Comparison of ENCODE assay signal across 14 mouse cellular contexts in the genomic region with DNA sequence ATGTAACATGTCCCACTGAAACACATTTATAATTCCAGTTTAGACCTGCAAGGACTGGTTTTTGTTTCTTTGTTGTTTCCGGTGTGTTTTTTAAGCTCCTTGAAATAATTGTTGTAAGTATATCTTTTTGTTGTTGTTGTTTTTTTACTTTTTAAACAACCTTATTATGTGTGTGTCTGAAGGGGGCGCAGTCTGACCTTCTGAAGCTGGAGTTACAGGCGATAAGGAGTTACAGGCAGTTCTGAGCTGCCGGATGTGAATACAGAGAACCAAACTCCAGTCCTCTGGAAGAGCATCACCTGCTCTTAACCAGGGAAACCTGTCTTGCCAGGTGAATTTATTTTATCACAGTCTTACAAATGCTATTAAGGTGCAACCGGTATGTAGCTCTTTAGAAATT.
"Had no signal": no experiment of that assay in that cellular context is flagged by ENCODE, and none has a peak within 500 bp of the region (broad histone marks: within the 10 kb centered on the region; RNA-seq: fewer than 3 reads in every experiment).

No protein-coding gene starts in this region.

- DNase-seq: heart, postnatal 10 days; kidney, postnatal 10 days had no signal

- ATAC-seq: hindbrain, embryonic 16.5 days; intestine, embryonic 16.5 days; liver, embryonic 12.5 days had no signal

- H3K27me3 ChIP-seq: heart, embryonic 12.5 days; hindbrain, embryonic 12.5 days; limb, embryonic 13.5 days; limb, embryonic 15.5 days; liver, embryonic 12.5 days had no signal

- H3K9ac ChIP-seq: heart, embryonic 12.5 days; hindbrain, embryonic 12.5 days; hindbrain, embryonic 14.5 days; limb, embryonic 13.5 days; limb, embryonic 15.5 days; liver, embryonic 12.5 days had no signal

- H3K36me3 ChIP-seq: heart, embryonic 10.5 days; heart, embryonic 12.5 days; hindbrain, embryonic 10.5 days; hindbrain, embryonic 12.5 days; limb, embryonic 13.5 days; limb, embryonic 15.5 days; liver, embryonic 12.5 days had no signal

- H3K4me2 ChIP-seq: heart, embryonic 12.5 days; hindbrain, embryonic 12.5 days; hindbrain, embryonic 14.5 days; limb, embryonic 13.5 days; limb, embryonic 15.5 days; liver, embryonic 12.5 days had no signal

- H3K27ac ChIP-seq: gastrocnemius, adult 2 months; heart, embryonic 10.5 days; hindbrain, embryonic 10.5 days; hindbrain, embryonic 12.5 days; hindbrain, embryonic 14.5 days; layer of hippocampus, adult 2 months; limb, embryonic 13.5 days; limb, embryonic 15.5 days; liver, embryonic 12.5 days had no signal

- H3K9me3 ChIP-seq: heart, embryonic 10.5 days; hindbrain, embryonic 12.5 days; limb, embryonic 13.5 days; limb, embryonic 15.5 days had no signal

- H3K4me3 ChIP-seq: gastrocnemius, adult 2 months; heart, embryonic 10.5 days; heart, embryonic 12.5 days; hindbrain, embryonic 10.5 days; hindbrain, embryonic 12.5 days; layer of hippocampus, adult 2 months; limb, embryonic 13.5 days; limb, embryonic 15.5 days; liver, embryonic 12.5 days had no signal

- H3K4me1 ChIP-seq: hindbrain, embryonic 12.5 days had no signal
